Mouse (Mus musculus) megakaryocyte, embryonic 14.5 days (primary cell): ENCODE results near the gene Insig1.

Experiments used
- FLI1 ChIP-seq: IDR thresholded peaks from 2 replicates; pipeline ENCODE4 v1.6.1; 2012; ENCODE audit warnings: low read length, inconsistent platforms, mixed read lengths
- GATA1 ChIP-seq: IDR thresholded peaks from 3 replicates; pipeline ENCODE4 v1.6.1; 2012; ENCODE audit warnings: mixed read lengths, low read length, inconsistent platforms, borderline replicate concordance

DNA sequence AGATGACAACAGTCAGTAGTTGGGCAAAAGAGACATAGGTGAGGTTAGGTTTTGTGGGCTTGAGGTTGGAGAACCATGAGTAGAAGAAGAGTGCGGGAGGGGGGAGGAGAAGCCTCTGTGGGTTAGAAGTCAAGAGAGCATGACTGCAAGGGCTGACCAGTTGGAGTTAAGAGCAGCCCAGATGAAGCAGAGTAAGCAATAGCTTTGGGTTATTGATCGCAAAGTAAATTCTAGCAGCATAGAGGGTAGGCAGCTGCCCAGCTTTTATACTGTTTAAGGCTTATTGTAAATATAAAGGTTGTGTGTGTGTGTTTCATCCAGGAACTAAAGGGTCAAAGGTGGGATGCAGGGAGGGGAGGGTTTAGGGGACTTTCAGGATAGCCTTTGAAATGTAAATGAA, 10.7 kb downstream of the Insig1 start:
- TF ChIP-seq GATA1 (no peak), FLI1 (no peak)
